Comparison of ENCODE assay signal across 8 mouse cellular contexts in the genomic region with DNA sequence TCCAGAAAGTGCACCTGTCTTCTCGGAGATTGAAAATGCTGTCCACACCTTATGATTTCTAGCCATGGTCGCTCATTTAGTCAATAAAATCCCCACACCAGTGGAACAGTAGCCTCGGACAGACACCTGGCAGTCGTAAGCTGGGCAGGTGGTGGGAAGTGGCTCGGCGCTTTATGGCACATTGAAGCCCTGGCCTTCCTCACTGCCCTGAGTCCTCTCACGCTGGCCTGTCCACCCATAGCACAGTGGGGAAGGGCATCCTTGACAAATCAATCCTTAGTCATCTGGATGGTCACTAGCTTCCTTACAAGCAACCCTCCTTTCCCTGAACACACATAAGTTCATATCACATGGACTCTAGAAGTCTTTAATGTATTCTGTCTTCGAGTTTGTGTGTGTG.
"Had no signal": no experiment of that assay in that cellular context is flagged by ENCODE, and none has a peak within 500 bp of the region (broad histone marks: within the 10 kb centered on the region; RNA-seq: fewer than 3 reads in every experiment).

No protein-coding gene starts in this region.

- DNase-seq: kidney, postnatal 14 days; left cerebral cortex, postnatal 4 days; lung, adult 2 months; lung, postnatal 36 days; right cerebral cortex, postnatal 14 days; thymus, postnatal 14 days had no signal

- ATAC-seq: lung, postnatal 0 days; midbrain, embryonic 13.5 days had no signal
